ENCODE assay signal across 14 mouse cellular contexts in the genomic region with DNA sequence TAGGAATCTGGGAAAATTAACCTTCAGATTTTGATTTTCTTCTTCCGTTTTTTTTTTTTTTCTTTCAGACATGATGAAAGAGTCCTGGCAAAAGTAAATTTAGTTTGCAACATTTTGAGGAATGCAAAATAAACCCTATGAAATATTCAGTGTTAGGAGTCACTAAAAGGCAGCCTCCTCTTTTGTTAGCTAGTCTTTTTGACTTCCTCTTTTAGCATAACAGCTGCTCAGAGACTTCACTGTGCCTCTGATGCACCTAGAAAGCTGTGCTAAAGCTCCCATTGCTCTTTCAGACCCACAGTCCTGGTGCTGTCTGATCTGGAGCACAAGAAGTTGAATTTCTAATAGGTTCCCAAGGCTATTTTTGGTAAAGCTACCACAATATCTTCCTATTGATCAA.
"Had no signal": no experiment of that assay in that cellular context is flagged by ENCODE, and none has a peak within 500 bp of the region (broad histone marks: within the 10 kb centered on the region; RNA-seq: fewer than 3 reads in every experiment).

No protein-coding gene starts in this region.

- H3K4me1 ChIP-seq: intestine, embryonic 15.5 days; limb, embryonic 15.5 days; liver, embryonic 12.5 days; megakaryocyte, embryonic 14.5 days; midbrain, embryonic 12.5 days; stomach, embryonic 15.5 days had no signal

- H3K36me3 ChIP-seq: intestine, embryonic 15.5 days; limb, embryonic 15.5 days; liver, embryonic 12.5 days; midbrain, embryonic 12.5 days; stomach, embryonic 15.5 days had no signal

- H3K4me2 ChIP-seq: intestine, embryonic 15.5 days; limb, embryonic 15.5 days; liver, embryonic 12.5 days; lung, embryonic 14.5 days; midbrain, embryonic 12.5 days; stomach, embryonic 15.5 days had no signal

- H3K27ac ChIP-seq: intestine, embryonic 15.5 days; limb, embryonic 15.5 days; liver, embryonic 12.5 days; macrophage; midbrain, embryonic 12.5 days; stomach, embryonic 15.5 days had no signal

- H3K9me3 ChIP-seq: intestine, embryonic 15.5 days; limb, embryonic 15.5 days; liver, embryonic 12.5 days; megakaryocyte, embryonic 14.5 days; midbrain, embryonic 12.5 days; stomach, embryonic 15.5 days had no signal

- H3K4me3 ChIP-seq: intestine, embryonic 15.5 days; limb, embryonic 15.5 days; liver, embryonic 12.5 days; megakaryocyte, embryonic 14.5 days; midbrain, embryonic 12.5 days; stomach, embryonic 15.5 days had no signal

- H3K9ac ChIP-seq: intestine, embryonic 15.5 days; limb, embryonic 15.5 days; liver, embryonic 12.5 days; lung, embryonic 14.5 days; midbrain, embryonic 12.5 days; stomach, embryonic 15.5 days had no signal

- H3K27me3 ChIP-seq: intestine, embryonic 15.5 days; limb, embryonic 15.5 days; liver, embryonic 12.5 days; megakaryocyte, embryonic 14.5 days; midbrain, embryonic 12.5 days; stomach, embryonic 15.5 days had no signal

- DNase-seq: kidney, adult 18-20 months; kidney, postnatal 10 days; lung, embryonic 14.5 days; lung, postnatal 14 days; right cerebral cortex, postnatal 4 days; spleen, adult 18-20 months; thymus, postnatal 36 days had no signal

- ATAC-seq: intestine, embryonic 15.5 days; liver, embryonic 12.5 days had no signal
